Mouse (Mus musculus): ENCODE data around the gene Rab14.

DNA sequence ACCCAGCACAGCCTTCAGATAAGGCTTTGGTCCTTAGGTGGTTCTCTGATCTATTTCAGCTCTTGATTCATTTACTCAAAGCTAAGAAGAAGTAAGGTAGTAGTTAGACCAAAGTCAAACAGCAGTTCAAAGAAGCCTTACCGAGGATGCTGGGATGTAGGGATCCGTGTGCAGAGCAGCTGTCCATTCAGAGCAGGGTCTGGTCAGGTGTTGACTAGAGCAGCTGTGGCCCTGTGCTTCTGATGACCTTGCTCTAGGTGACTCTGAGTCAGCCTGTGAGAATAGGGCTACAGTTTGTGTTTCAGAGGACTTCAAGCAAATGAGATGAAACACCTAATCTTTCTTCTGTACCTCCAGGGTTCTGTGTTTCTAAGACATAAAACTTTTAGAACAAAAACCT lies 31.5 kb downstream of the Rab14 start:
- no peak for TF ChIP-seq POLR2A (IDR thresholded peaks at IDR 0.05; ENCODE audit: borderline replicate concordance, extremely low read depth, insufficient read depth, insufficient read length, poor library complexity, severe bottlenecking)
- TF ChIP-seq CTCF (IDR thresholded peaks at IDR 0.05; ENCODE audit: borderline replicate concordance, extremely low read depth, insufficient read depth, insufficient read length): no peak
